Mouse (Mus musculus) heart, embryonic 10.5 days (tissue): ENCODE measurements around the gene 4933406M09Rik. TPM values are rescaled to one million over a fixed set of nuclear protein-coding genes. Genes with fewer than 3 reads are reported as not detected.

Experiments
- DNase-seq: peaks from one replicate; pipeline ENCODE4 v3.0.0-alpha.2; 2017; ENCODE audit warnings: low spot score
- H3K27ac ChIP-seq: fragments of 300-500 bp; sonication (generic); 2 replicates; pipeline ENCODE4 v1.5.1; 2016; ENCODE audit warnings: mild to moderate bottlenecking
- H3K27me3 ChIP-seq: fragments of 300-500 bp; sonication (generic); 2 replicates; pipeline ENCODE4 v1.6.1; 2016; ENCODE audit warnings: mild to moderate bottlenecking; ENCODE audit not compliant: poor library complexity, insufficient read depth, severe bottlenecking
- H3K36me3 ChIP-seq: fragments of 300-500 bp; sonication (generic); 2 replicates; pipeline ENCODE4 v1.6.1; 2016; ENCODE audit warnings: mild to moderate bottlenecking, moderate library complexity
- H3K4me1 ChIP-seq: fragments of 300-500 bp; sonication (generic); 2 replicates; pipeline ENCODE4 v1.6.1; 2016; ENCODE audit warnings: mild to moderate bottlenecking
- H3K4me3 ChIP-seq: fragments of 300-500 bp; sonication (generic); 2 replicates; pipeline ENCODE4 v1.5.1; 2016; ENCODE audit warnings: mild to moderate bottlenecking, moderate library complexity
- H3K9me3 ChIP-seq: fragments of 300-500 bp; sonication (generic); 2 replicates; pipeline ENCODE4 v1.6.1; 2016; ENCODE audit warnings: mild to moderate bottlenecking, moderate library complexity
- WGBS: fragments of 180-500 bp; shearing (Covaris S2); methylation state at CpG from one replicate; pipeline ENCODE4 v1.1.7; 2016; 5-methylcytosine and 5-hydroxymethylcytosine counted together
- polyA plus RNA-seq: library from polyadenylated mRNA; unstranded; fragments of >200 nt; fragmentation: Nextera tagmentation; extraction: Ambion mirVana; gene quantifications from 2 replicates; pipeline ENCODE4 v1.2.1, GENCODE M21; 2016

The 4933406M09Rik gene
- polyA plus RNA-seq, 1 experiment from 2014 or later: not detected

DNA sequence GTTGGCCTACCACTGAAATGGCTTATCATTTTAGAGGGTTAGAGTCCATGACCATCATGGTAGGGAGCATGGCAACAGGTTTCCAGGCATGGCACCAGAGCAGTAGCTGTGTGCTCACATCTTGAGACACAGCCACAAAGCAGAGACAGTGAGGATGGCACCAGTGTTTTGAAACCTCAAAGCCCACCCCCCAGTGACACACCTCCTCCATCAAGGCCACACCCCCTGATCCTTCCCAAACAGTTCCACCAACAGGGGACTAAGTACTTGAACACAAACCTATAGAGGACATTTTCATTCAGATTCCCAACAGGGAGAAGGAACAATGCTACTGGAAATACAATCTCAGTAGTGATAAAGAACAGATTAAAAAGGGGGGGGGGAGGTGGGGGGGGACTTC, 564 bp upstream of the 4933406M09Rik start:
- Histone ChIP-seq H3K27ac (no peak overlapping the region), H3K36me3 (no peaks in the 10 kb centered on the region), H3K4me3 (no peak overlapping the region), H3K27me3 (0 out of 2 replicates have a peak, but pooled peaks cover 17% of the 10 kb centered on the region), H3K4me1 (peaks cover 5% of the 10 kb centered on the region), H3K9me3 (no peaks in the 10 kb centered on the region)
- no peak for DNase-seq

DNA sequence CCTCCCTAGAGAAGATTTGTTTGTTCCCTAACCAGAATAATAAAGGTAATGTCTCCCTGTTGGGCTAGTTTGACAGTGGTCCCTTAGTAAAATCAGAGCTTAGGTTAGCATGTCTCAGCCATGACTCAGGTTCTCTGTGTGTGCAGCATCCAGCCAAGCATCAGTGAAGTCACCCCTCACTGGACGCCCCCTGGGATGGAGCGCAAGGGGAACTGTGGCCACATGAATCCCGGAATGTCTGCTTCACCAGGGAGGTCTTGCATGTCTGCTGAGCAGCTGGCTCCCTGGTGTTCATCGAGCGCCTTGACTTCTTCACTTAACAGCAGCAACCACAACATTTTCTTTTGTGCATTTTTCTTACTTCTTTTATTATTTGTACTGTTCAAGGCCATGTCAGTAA, 8.1 kb downstream of the 4933406M09Rik start:
- WGBS: 41% methylated on average over 5 of the region's 5 CpGs
- Histone ChIP-seq H3K36me3 (no peaks in the 10 kb centered on the region), H3K27ac (no peak overlapping the region), H3K9me3 (no peaks in the 10 kb centered on the region), H3K4me3 (no peak overlapping the region), H3K4me1 (no peaks in the 10 kb centered on the region), H3K27me3 (0 out of 2 replicates have a peak, but pooled peaks cover 8% of the 10 kb centered on the region)
- DNase-seq: no peak

DNA sequence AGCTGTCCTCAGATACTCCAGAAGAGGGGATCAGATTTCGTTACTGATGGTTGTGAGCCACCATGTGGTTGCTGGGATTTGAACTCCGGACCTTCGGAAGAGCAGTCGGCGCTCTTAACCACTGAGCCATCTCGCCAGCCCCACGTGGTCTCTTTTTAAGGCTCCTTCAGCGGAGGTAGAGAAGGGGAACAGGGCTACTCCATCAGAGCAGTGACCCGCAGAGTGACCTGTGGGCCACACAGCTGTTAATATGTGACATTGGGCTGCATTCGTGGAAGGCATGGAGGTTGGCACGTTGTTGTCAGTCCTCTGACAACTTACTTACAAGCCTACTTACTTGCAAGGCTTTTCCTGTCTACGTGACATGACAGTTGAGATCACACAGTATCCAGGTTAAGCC, 12.5 kb downstream of the 4933406M09Rik start:
- Histone ChIP-seq H3K27me3 (no peaks in the 10 kb centered on the region), H3K27ac (no peak overlapping the region), H3K9me3 (no peaks in the 10 kb centered on the region), H3K36me3 (no peaks in the 10 kb centered on the region), H3K4me3 (no peak overlapping the region), H3K4me1 (no peaks in the 10 kb centered on the region)
- 88% methylated on average over 12 of the region's 12 CpGs for WGBS
- DNase-seq: no peak

DNA sequence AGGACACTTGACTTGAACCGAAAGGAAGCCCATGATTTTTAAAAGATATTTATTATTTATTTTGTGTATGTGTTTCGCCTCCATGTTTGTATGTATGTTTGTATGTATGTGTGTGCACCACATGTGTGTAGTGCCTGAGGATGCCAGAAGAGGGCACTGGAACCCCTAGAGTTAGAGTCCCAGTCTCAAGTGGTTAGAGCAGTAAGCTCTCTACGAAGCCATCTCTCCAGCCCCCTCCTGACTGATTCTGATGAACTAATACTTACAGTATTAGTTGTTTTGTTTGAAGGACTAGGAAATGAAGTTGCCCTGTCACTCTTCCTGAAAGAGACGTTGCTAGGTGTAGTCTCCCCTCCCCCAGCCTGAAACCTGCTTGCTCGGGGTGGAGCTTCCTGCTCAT, 14.0 kb downstream of the 4933406M09Rik start:
- Histone ChIP-seq H3K36me3 (no peaks in the 10 kb centered on the region), H3K4me1 (no peaks in the 10 kb centered on the region), H3K27ac (no peak overlapping the region), H3K4me3 (no peak overlapping the region), H3K9me3 (no peaks in the 10 kb centered on the region), H3K27me3 (no peaks in the 10 kb centered on the region)
- DNase-seq: no peak
- 57% methylated on average over 5 of the region's 5 CpGs for WGBS

DNA sequence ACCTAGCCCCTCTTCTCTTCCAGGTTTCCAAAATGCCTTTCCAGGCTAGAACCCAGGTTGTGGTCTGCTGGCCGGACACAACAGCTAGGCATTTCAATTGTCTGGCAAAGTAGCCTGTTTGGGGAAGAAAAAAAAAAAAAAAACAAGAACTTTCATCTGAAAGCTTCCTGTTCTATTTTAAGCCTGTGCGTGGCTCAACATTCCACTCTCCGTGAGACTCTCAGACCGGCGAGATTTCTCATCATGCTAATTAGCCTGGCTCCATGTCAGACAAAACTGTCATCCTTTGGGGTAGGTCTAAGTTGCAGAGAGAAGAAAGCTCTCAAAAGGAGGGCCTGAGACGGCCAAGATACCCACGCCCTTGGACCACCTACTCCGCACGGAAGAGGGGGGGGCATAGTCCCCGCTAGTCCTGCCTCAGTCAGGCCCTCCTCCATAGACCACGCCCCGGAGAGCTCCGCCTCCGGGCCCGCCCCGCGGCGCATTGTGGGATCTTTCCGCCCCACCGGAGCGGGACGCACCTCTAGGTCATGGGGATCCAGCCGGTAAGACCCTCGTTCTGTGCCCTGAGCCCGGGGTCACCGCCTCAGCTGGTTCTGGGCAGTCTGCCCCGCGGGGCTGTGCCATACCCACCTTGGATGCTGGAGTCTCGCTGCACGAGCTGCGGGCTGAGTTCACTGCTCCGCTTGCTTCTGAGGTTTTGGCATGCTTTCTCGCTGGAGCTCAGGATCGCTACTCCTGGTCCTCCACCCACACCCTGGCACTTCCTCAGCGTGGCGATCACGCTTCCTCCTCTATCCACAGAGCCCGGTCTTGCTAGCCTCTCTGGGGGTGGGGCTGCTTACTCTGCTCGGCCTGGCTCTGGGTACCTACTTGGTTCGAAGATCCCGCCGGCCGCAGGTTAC, 20.0 kb downstream of the 4933406M09Rik start, which contains the start of gene Cyb5r1:
Cyb5r1 (plus strand) TSS at position 51 of the 905 bp plus-strand sequence.
- peaks cover 35% of the 10 kb centered on the region for H3K36me3 ChIP-seq
- no peaks in the 10 kb centered on the region for H3K9me3 ChIP-seq
- peaks cover 9% of the 10 kb centered on the region for H3K4me1 ChIP-seq
- peak within 1 kb of the TSS; percentile 87 for H3K27ac ChIP-seq
- 2% methylated on average over 43 of the region's 43 CpGs for WGBS
- H3K27me3 ChIP-seq: no peaks in the 10 kb centered on the region
- peak; percentile 94 for DNase-seq
- peak within 1 kb of the TSS; percentile 75 for H3K4me3 ChIP-seq

DNA sequence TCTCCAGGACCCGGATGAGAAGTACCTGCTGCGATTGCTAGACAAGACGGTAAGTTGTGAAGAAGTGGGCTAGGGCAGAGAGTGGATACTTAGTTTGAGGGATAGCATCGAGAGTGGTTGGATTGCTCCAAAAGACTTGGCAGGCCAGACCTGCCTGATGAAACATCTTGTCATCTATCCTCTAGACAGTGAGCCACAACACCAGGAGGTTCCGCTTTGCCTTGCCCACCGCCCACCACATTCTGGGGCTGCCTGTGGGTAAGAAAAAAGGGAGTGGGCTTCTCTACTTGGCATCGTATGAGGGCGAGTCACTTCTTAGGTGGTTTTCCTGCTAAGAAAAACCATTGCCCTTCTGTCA, 20.7 kb downstream of the 4933406M09Rik start:
- Histone ChIP-seq H3K36me3 (peaks cover 40% of the 10 kb centered on the region), H3K4me1 (peaks cover 9% of the 10 kb centered on the region), H3K4me3 (peak overlapping the region; percentile 75), H3K27ac (peak overlapping the region; percentile 87), H3K9me3 (no peaks in the 10 kb centered on the region), H3K27me3 (no peaks in the 10 kb centered on the region)
- no peak for DNase-seq
- WGBS: 31% methylated on average over 8 of the region's 8 CpGs

DNA sequence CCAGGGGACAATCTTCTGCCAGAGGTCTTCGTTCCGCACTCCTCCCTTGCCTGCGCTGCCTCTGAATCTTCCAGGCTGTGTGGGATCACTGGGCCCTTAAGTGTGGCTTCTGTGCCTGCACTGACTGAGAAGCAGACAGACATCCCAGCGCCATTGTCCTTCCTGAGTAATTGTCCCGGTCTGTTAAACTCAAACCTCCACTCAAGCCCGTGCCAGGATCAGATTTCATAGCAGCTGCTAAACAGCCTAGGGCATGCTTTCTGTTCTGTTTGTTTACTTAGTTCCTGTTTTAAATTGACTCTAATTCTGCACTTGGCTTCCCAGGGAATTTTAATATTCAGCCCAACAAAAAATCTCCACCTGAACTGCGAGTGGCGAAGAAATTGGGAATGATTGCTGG, 22.3 kb downstream of the 4933406M09Rik start:
- H3K4me1 ChIP-seq: peaks cover 9% of the 10 kb centered on the region
- DNase-seq: no peak
- no peak overlapping the region for H3K27ac ChIP-seq
- no peak overlapping the region for H3K4me3 ChIP-seq
- H3K9me3 ChIP-seq: no peaks in the 10 kb centered on the region
- H3K36me3 ChIP-seq: peaks cover 49% of the 10 kb centered on the region
- 81% methylated on average over 8 of the region's 8 CpGs for WGBS
- no peaks in the 10 kb centered on the region for H3K27me3 ChIP-seq

DNA sequence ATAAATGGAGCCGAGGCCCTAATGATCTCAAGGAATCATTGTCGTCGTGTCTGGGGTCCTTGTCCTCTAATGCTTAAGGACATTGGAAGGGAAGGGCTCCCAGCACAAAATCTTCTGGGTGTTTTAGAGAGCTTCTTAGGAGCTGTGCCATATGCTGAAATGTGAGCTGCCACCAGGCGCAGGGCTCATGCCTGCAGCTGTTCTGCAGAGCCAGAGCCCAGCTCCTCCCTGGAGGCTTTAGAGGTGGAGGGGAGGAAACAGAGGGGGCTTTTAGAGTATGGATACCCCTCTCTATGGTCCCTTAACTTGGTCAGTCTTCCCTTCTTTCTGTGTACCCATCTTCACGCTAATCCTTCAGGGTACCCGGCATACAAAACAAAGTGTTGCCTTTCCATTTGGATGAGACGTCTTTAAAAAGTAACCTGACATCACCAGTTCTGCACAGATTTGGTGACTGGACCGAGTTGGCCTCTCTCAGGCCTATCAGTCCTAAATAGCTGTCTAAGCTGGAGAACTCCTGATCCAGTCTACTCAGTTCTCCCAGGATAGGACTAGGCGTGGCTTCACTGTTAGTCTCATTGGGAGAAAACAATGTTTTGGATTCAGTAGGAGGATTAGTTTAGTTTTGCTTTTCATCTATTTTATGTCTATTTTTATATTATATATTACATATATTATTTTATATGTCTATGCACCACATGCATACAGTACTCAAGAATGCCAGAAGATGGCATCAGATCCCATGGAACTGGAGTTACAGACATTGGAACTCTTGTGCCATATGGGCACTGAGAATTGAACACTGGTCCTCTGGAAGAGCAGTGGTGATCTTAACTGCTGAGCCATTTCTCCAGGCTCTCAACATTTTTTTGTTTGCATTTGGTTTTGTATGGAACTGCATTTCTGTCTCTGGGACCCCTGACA, 26.2 kb downstream of the 4933406M09Rik start:
- no peak for DNase-seq
- 91% methylated on average over 9 of the region's 9 CpGs for WGBS
- Histone ChIP-seq H3K4me1 (peaks cover 13% of the 10 kb centered on the region), H3K27ac (no peak overlapping the region), H3K4me3 (no peak overlapping the region), H3K36me3 (peaks cover 49% of the 10 kb centered on the region), H3K27me3 (no peaks in the 10 kb centered on the region), H3K9me3 (no peaks in the 10 kb centered on the region)

GRCm38 (mm10) chr1:134414038-134414437, 28.3 kb downstream of the 4933406M09Rik start:
- no peaks in the 10 kb centered on the region for H3K27me3 ChIP-seq
- H3K9me3 ChIP-seq: no peaks in the 10 kb centered on the region
- no peak for DNase-seq
- peaks cover 32% of the 10 kb centered on the region for H3K36me3 ChIP-seq
- 43% methylated on average over 2 of the region's 2 CpGs for WGBS
- 0 out of 2 replicates have a peak overlapping the region, but pooled peaks have one; percentile 99 for H3K27ac ChIP-seq
- H3K4me3 ChIP-seq: no peak overlapping the region
- H3K4me1 ChIP-seq: peaks cover 32% of the 10 kb centered on the region

DNA sequence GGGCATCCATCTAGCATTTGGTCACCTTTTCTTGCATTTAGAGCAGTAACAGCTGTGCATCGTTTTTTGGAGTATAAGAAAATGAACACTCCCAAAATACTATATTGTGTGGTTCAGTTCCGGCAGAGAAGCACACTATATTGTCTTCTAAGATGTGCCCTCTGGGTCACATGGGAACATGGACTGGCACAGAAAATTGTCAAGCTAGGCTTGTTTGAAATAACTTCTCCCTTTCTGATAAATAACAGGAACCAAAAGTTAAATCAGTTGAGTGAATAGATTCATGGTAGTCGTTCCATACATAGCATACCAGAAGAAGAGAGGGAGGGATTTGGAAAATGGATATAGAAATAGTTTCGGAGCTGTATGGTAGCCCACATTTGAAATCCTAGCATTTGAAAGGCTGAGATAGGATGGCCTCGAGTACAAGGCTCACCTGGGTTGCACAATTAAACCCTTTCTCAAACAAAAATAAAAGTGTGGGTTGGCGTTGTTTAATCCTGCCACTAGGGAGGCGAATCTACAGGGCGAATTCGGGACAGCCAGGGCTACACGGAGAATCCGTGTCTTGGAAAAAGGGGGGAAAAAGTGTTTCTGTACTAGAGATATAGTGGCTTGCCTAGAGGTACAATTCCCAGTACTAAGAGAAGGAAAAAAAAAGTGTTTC, 28.9 kb downstream of the 4933406M09Rik start:
- peaks cover 38% of the 10 kb centered on the region for H3K4me1 ChIP-seq
- no peaks in the 10 kb centered on the region for H3K9me3 ChIP-seq
- H3K27ac ChIP-seq: peak overlapping the region; percentile 99
- no peaks in the 10 kb centered on the region for H3K27me3 ChIP-seq
- peaks cover 26% of the 10 kb centered on the region for H3K36me3 ChIP-seq
- no peak for DNase-seq
- H3K4me3 ChIP-seq: peak overlapping the region; percentile 99
- 14% methylated on average over 11 of the region's 11 CpGs for WGBS

DNA sequence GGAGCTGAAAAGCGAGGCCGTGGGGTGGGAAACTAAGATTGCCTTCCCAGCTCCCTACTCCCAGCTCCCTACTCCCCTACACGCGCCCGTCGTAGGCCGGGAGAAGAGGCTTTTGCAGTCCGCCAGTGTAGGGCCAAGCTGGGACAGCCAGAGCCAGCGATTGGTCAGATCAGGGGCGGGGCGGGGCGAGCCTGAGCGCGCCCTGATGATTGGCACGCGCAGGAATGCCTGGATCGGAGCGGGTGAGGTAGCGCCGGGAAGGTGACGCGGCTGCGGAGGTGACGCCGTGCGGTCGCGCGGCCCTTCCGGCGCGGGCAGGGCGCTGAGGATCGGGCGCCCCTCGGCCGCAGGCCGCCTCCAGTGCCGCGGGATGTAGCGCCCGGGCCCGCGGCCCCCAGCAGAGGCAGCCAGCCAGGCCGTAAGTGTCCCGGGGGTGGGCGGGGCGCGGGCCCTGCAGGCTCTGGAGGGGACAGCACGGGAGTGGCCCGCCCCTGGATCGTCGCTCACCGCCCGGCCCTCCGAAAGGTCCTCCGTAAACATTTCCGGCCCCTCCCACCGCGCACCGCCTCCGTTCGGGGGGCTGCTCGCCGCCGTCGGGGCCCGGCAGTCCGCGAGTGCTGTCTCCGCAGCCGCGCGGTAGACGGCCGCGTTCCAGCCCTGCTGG, 29.6 kb downstream of the 4933406M09Rik start, which contains the start of gene Adipor1:
Adipor1 (plus strand) TSS at position 211 of the 664 bp plus-strand sequence.
- under 1% methylated on average over 75 of the region's 77 CpGs for WGBS
- Histone ChIP-seq H3K27ac (peak within 1 kb of the TSS; percentile 99), H3K4me1 (peaks cover 45% of the 10 kb centered on the region), H3K36me3 (peaks cover 19% of the 10 kb centered on the region), H3K27me3 (no peaks in the 10 kb centered on the region), H3K9me3 (no peaks in the 10 kb centered on the region), H3K4me3 (peak within 1 kb of the TSS; percentile 99)
- peak; percentile 99 for DNase-seq

DNA sequence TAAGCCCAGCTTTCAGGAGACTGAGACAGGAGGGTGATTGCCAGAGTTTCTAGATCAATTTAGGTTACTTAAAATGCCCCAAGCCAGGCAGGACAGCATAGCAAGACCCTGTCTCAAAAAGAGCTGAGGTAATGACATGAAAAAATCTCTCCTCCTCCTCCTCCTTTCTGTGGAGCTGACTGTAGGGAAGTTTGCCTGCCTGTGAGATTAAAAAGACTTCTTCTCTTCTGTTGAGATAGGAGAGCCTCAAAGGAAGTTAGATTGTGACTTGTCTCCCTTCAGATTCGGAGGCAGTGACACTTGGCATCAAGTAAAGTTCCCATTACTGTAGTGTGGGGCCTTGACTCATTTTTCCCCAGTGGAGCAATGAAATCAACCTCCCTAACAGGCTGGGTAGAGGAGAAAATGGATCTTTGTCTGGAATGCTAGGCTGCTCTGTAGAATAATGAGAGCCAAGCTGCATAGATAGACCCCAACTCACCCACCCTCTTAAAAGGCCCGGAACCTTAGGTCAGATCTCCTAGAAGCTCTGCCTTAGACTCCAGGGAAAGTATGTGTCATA, 32.8 kb downstream of the 4933406M09Rik start:
- no peak for DNase-seq
- Histone ChIP-seq H3K36me3 (peaks cover 9% of the 10 kb centered on the region), H3K27ac (peak overlapping the region; percentile 11; the same call in 1 of the 2 replicates), H3K4me1 (peaks cover 48% of the 10 kb centered on the region), H3K4me3 (no peak overlapping the region), H3K27me3 (no peaks in the 10 kb centered on the region; the same call in 1 of the 2 replicates), H3K9me3 (no peaks in the 10 kb centered on the region)
- WGBS: 50% methylated on average over 2 of the region's 2 CpGs
